Mouse (Mus musculus) layer of hippocampus, adult 9-11 months (tissue): ENCODE measurements at regions not wholly inside any gene's neighbourhood (a gene's known extent, or its start where the extent isn't known, plus 50 kb on each side); places are given as distances from the start of the nearest gene placed in this dataset.

ENCODE experiments used
- DNase-seq: peaks from one replicate; pipeline ENCODE4 v3.0.0; 2022

- DNase-seq, result no peak
These were observed 593.1 kb downstream of the Ttll7 start for GRCm38 (mm10) chr3:147445066-147445844.

- no peak for DNase-seq
These were observed 593.7 kb downstream of the Ttll7 start for GRCm38 (mm10) chr3:147445884-147446283.

GRCm38 (mm10) chr3:147452176-147452575, 600.0 kb downstream of the Ttll7 start:
- DNase-seq, result no peak

GRCm38 (mm10) chr3:147455383-147455782, 603.2 kb downstream of the Ttll7 start:
- no peak for DNase-seq

GRCm38 (mm10) chr3:147456294-147456693, 604.1 kb downstream of the Ttll7 start:
- DNase-seq, result no peak

GRCm38 (mm10) chr3:147458115-147458514, 605.9 kb downstream of the Ttll7 start:
- DNase-seq, result no peak

GRCm38 (mm10) chr3:147479890-147480289, 627.7 kb downstream of the Ttll7 start:
- no peak for DNase-seq
